Mouse (Mus musculus): Measurements from ENCODE around the gene Dph7.
"Not testable (repeated sequence)": the region's sequence is repeated elsewhere in the genome, so short reads cannot be mapped to it uniquely, and the experiment has no call there.

Gene Dph7

GRCm38 (mm10) chr2:24970386-24970785 is 8.2 kb downstream of the Dph7 start:
- no peak for DNase-seq (ENCODE audit: low read depth, low spot score)

- not testable (repeated sequence) for DNase-seq (ENCODE audit: low read depth, low spot score)
These were observed 12.3 kb downstream of the Dph7 start for GRCm38 (mm10) chr2:24974452-24974851.

- DNase-seq (ENCODE audit: low read depth, low spot score), result peak; percentile 93
These were observed 12.9 kb downstream of the Dph7 start, which contains the start of gene Mrpl41 for GRCm38 (mm10) chr2:24974906-24975703. Mrpl41 (minus strand) TSS chr2:24975098.

GRCm38 (mm10) chr2:24975704-24976297 is 13.6 kb downstream of the Dph7 start, which contains the start of gene Pnpla7:
Pnpla7 (plus strand) TSS chr2:24976033.
- peak; percentile 83 for DNase-seq (ENCODE audit: low read depth, low spot score)

GRCm38 (mm10) chr2:24976960-24977359 is 14.8 kb downstream of the Dph7 start:
- DNase-seq (ENCODE audit: low read depth, low spot score), result no peak

- peak; percentile 50 for DNase-seq (ENCODE audit: low read depth, low spot score)
These were observed 25.6 kb downstream of the Dph7 start for GRCm38 (mm10) chr2:24987762-24988161.

- DNase-seq (ENCODE audit: low read depth, low spot score), result no peak
These were observed 33.1 kb downstream of the Dph7 start for GRCm38 (mm10) chr2:24995332-24995731.

GRCm38 (mm10) chr2:24996471-24996870 is 34.3 kb downstream of the Dph7 start:
- DNase-seq (ENCODE audit: low read depth, low spot score), result no peak

GRCm38 (mm10) chr2:25000544-25001235 is 38.5 kb downstream of the Dph7 start:
- DNase-seq (ENCODE audit: low read depth, low spot score), result peak; percentile 53

- DNase-seq (ENCODE audit: low read depth, low spot score), result no peak
These were observed 42.0 kb downstream of the Dph7 start for GRCm38 (mm10) chr2:25003946-25004786.

GRCm38 (mm10) chr2:25006767-25007166 is 44.6 kb downstream of the Dph7 start:
- no peak for DNase-seq (ENCODE audit: low read depth, low spot score)

GRCm38 (mm10) chr2:25008250-25008649 is 46.0 kb downstream of the Dph7 start:
- DNase-seq (ENCODE audit: low read depth, low spot score), result peak; percentile 23

Data from ES-CJ7 (cell line).